Comparison of ENCODE assay signal across 16 mouse cellular contexts in the genomic region with DNA sequence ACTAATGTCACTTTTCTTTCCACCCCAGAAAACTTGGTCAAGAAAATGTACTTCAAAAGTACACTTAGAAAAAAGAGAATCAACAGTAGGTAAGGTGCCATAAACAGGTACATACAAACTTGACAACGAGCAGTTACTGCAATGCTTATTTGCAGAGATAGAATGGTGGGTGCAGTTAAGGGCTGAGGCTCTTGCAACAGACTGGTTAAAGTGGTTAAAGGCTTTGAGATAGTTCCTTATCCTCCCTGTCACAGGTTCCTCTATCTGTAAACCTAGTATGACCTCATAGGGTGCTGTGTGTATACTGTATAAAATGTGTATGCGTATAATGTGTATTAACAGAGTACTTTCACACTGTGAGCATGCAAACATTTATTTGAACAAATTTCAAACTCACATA. TPM values are rescaled to one million over a fixed set of nuclear protein-coding genes. Genes with fewer than 3 reads are reported as not detected.
"Had no signal": no experiment of that assay in that cellular context is flagged by ENCODE, and none has a peak within 500 bp of the region (broad histone marks: within the 10 kb centered on the region; RNA-seq: fewer than 3 reads in every experiment).

No protein-coding gene starts in this region.

RNA-seq across cellular contexts. Expression of a gene that starts 12.2 kb away (rescaled TPM):
- polyA plus RNA-seq: lung, adult 2 months; macrophage had no signal

RNA-seq across cellular contexts. Expression of a gene that starts 27.2 kb away (rescaled TPM):
- total RNA-seq: liver, adult 2 months had no signal
- polyA plus RNA-seq: liver, adult 2 months; liver, postnatal 0 days; lung, adult 2 months; lung, embryonic 15.5 days; lung, postnatal 0 days; macrophage; midbrain, embryonic 10.5 days; midbrain, embryonic 12.5 days; midbrain, embryonic 14.5 days; midbrain, embryonic 16.5 days; neural tube, embryonic 12.5 days; neural tube, embryonic 14.5 days; small intestine, adult 2 months; stomach, embryonic 14.5 days; stomach, embryonic 16.5 days; thymus, postnatal 0 days had no signal

RNA-seq across cellular contexts. Expression of a gene that starts 27.3 kb away (rescaled TPM):
- total RNA-seq: liver, adult 2 months had no signal
- polyA plus RNA-seq: liver, adult 2 months; lung, adult 2 months; macrophage; small intestine, adult 2 months had no signal
